Mouse (Mus musculus) heart, adult 2 months (tissue): Measurements from ENCODE around the gene Neurod1. TPM values are rescaled to one million over a fixed set of nuclear protein-coding genes. Genes with fewer than 3 reads are reported as not detected.

ENCODE experiments used
- DNase-seq, 2 experiments: peaks; one replicate each; pipeline ENCODE4 v3.0.0; 2021
- H3K27ac ChIP-seq: fragments of 200-600 bp; 2 replicates; pipeline ENCODE4 v1.8.1; 2022
- H3K27me3 ChIP-seq: fragments of 200-500 bp; 2 replicates; pipeline ENCODE4 v1.6.1; 2012; ENCODE audit warnings: mild to moderate bottlenecking, low read length, inconsistent platforms, mixed read lengths; ENCODE audit not compliant: control insufficient read depth, insufficient read depth
- H3K36me3 ChIP-seq: fragments of 200-500 bp; 2 replicates; pipeline ENCODE4 v1.6.1; 2012; ENCODE audit warnings: low read length, inconsistent platforms; ENCODE audit not compliant: control insufficient read depth, insufficient read depth
- H3K4me1 ChIP-seq: fragments of 200-500 bp; 2 replicates; pipeline ENCODE4 v1.6.1; 2011; ENCODE audit warnings: low read length; ENCODE audit not compliant: control insufficient read depth, insufficient read depth
- H3K4me3 ChIP-seq: fragments of 200-600 bp; 2 replicates; pipeline ENCODE4 v1.8.1; 2022
- H3K79me2 ChIP-seq: fragments of 200-500 bp; replicated peaks from 2 replicates; pipeline ENCODE4 v1.6.1; 2012; ENCODE audit warnings: mild to moderate bottlenecking, inconsistent platforms, low read length, moderate library complexity, mixed read lengths; ENCODE audit not compliant: control insufficient read depth, insufficient read depth
- H3K9ac ChIP-seq: fragments of 200-500 bp; 2 replicates; pipeline ENCODE4 v1.6.1; 2012; ENCODE audit warnings: low read depth, mild to moderate bottlenecking, control low read depth, inconsistent platforms, low read length, mixed read lengths
- CTCF ChIP-seq: fragments of 200-600 bp; IDR thresholded peaks from 2 replicates; pipeline ENCODE4 v1.8.1; 2022; ENCODE audit warnings: antibody characterized with exemption, mild to moderate bottlenecking, moderate library complexity
- EP300 ChIP-seq: fragments of 200-500 bp; IDR thresholded peaks from 2 replicates; pipeline ENCODE4 v1.6.1; 2011; ENCODE audit warnings: low read depth, low read length, control low read depth; ENCODE audit not compliant: insufficient read depth
- POLR2A ChIP-seq: fragments of 200-500 bp; IDR thresholded peaks from 2 replicates; pipeline ENCODE4 v1.6.1; 2011; ENCODE audit warnings: mild to moderate bottlenecking, low read depth, low read length, control low read depth; ENCODE audit not compliant: insufficient read depth
- WGBS: fragments of 180-500 bp; shearing (Covaris S2); methylation state at CpG from one replicate; pipeline ENCODE4 v1.1.7; 2018; 5-methylcytosine and 5-hydroxymethylcytosine counted together
- intact Hi-C: fragments of 180-260 bp; cut with DNase I; formaldehyde crosslinking; loops from one replicate; pipeline ENCODE4 v1.15.1; 2025
- polyA plus RNA-seq: library from polyadenylated mRNA; depleted of rRNA; stranded (reverse); fragments of >200 nt; gene quantifications from 2 replicates; pipeline ENCODE4 v1.2.3, GENCODE M21; 2012; rRNA removed
- total RNA-seq, 2 experiments: library from RNA; stranded (reverse); gene quantifications; 2 replicates each; pipeline ENCODE4 v1.2.3; 2021

The Neurod1 gene
- total and polyA plus RNA-seq, 3 experiments: not detected

GRCm38 (mm10) chr2:79410903-79411255, 45.7 kb downstream of the Neurod1 start:
- H3K79me2 ChIP-seq: no peaks in the 10 kb centered on the region
- H3K27ac ChIP-seq: no peak overlapping the region
- no peak for DNase-seq
- no peak overlapping the region for H3K9ac ChIP-seq
- H3K4me3 ChIP-seq: no peak overlapping the region
- no peak for TF ChIP-seq CTCF
- 88% methylated on average over 3 of the region's 3 CpGs for WGBS
- no peaks in the 10 kb centered on the region for H3K27me3 ChIP-seq
- intact Hi-C loops: no loop called here
- no peaks in the 10 kb centered on the region for H3K4me1 ChIP-seq
- H3K36me3 ChIP-seq: no peaks in the 10 kb centered on the region

- H3K27me3 ChIP-seq: no peaks in the 10 kb centered on the region
- no peak overlapping the region for H3K27ac ChIP-seq
- no peaks in the 10 kb centered on the region for H3K79me2 ChIP-seq
- no peak overlapping the region for H3K4me3 ChIP-seq
- no peaks in the 10 kb centered on the region for H3K4me1 ChIP-seq
- no peaks in the 10 kb centered on the region for H3K36me3 ChIP-seq
- H3K9ac ChIP-seq: no peak overlapping the region
- TF ChIP-seq CTCF: no peak
- WGBS: 36% methylated on average over 15 of the region's 15 CpGs
- DNase-seq: no peak
- intact Hi-C loops: no loop called here
These were observed 46.2 kb downstream of the Neurod1 start for GRCm38 (mm10) chr2:79410247-79410902.

- 81% methylated on average over 5 of the region's 5 CpGs for WGBS
- Histone ChIP-seq H3K36me3 (no peaks in the 10 kb centered on the region), H3K4me1 (no peaks in the 10 kb centered on the region), H3K9ac (no peak overlapping the region), H3K79me2 (no peaks in the 10 kb centered on the region), H3K27me3 (no peaks in the 10 kb centered on the region), H3K4me3 (no peak overlapping the region), H3K27ac (no peak overlapping the region)
- TF ChIP-seq CTCF (no peak), POLR2A (no peak), EP300 (no peak)
- DNase-seq: no peak
- intact Hi-C loops: no loop called here
These were observed 50.7 kb downstream of the Neurod1 start for GRCm38 (mm10) chr2:79405661-79406405.

Other genes starting within 250 kb of the Neurod1 start
- gene Itga4, start 201.3 kb downstream of the Neurod1 start, total RNA-seq: 1 to 10 TPM; 1.7 to 2.7 TPM
- 1.6 and 1.8 TPM in 2 replicates for gene Itga4, start 201.3 kb downstream of the Neurod1 start, polyA plus RNA-seq
- gene Cerkl, start within 50 bp of the Neurod1 start, total RNA-seq: under 1 TPM; 0.73 to 0.82 TPM
- 0.47 and 1.5 TPM in 2 replicates for gene Cerkl, start within 50 bp of the Neurod1 start, polyA plus RNA-seq
- 10 to 100 TPM; 19.3 to 24.0 TPM for gene Itprid2, start 178.6 kb upstream of the Neurod1 start, total RNA-seq
- gene Itprid2, start 178.6 kb upstream of the Neurod1 start, polyA plus RNA-seq: 6.5 and 9.6 TPM in 2 replicates